Mouse (Mus musculus) CD4-positive naive resting alpha-beta T cell, adult 57 days (primary cell): Measurements from ENCODE around the gene Gm4553. TPM values are rescaled to one million over a fixed set of nuclear protein-coding genes. Genes with fewer than 3 reads are reported as not detected.

Experiments
- total RNA-seq: library from RNA; stranded (reverse); gene quantifications from one replicate; pipeline ENCODE4 v1.2.4, GENCODE M21; 2023

Gm4553 gene
- total RNA-seq = not detected

GRCm38 (mm10) chr7:142165639-142166038 lies at the start of gene Gm4553:
Gene Gm4553, minus strand, starts transcription at chr7:142165739.

DNA sequence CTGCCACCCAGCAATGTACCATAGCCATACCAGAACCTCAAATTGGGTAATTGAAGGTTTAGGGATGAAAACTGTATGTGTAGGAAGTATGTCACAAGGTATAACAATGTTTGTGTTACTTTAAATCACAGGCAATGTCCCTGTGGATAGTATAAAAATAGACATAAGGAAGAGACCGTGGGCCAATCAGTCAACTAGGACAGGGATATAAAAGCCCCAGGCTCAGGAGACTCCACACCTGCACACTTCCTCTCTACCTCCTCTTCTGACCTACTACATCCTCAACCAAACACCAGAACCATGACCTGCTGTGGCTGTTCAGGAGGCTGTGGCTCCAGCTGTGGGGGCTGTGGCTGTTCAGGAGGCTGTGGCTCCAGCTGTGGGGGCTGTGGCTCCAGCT lies 46.0 kb upstream of the Gm4553 start, which contains the start of gene Gm7579:
TSS of gene Gm7579 (plus strand) at position 301 of the 400 bp plus-strand sequence.

DNA sequence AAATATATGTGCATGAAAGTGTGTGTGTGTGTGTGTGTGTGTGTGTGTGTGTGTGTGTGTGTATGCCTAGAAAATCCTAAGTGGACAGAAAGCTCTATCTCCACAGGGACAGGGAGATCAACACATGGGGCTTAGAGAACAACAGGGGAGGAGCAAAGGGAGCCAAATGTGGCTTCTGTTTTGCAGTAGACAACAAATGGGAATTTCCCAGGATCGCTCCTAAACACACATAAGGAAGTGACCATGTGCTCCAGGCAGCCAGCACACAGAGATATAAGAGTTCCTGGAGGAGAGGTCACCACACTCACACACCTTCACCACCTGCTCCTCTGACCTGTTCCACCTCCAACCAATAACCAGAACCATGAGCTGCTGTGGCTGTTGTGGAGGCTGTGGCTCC lies 35.5 kb upstream of the Gm4553 start, which contains the start of gene Krtap5-3:
TSS of gene Krtap5-3 (plus strand) at position 301 of the 400 bp plus-strand sequence.

GRCm38 (mm10) chr7:142190289-142190688 lies 24.8 kb upstream of the Gm4553 start, which contains the start of gene Gm10153:
Gene Gm10153, minus strand, starts transcription at chr7:142190389.

GRCm38 (mm10) chr7:142175905-142176304 lies 10.4 kb upstream of the Gm4553 start, which contains the start of gene Krtap5-2:
Gene Krtap5-2, minus strand, starts transcription at chr7:142176005.

GRCm38 (mm10) chr7:142157013-142157412 lies 8.5 kb downstream of the Gm4553 start, which contains the start of gene Gm29735:
Gene Gm29735, minus strand, starts transcription at chr7:142157113.

DNA sequence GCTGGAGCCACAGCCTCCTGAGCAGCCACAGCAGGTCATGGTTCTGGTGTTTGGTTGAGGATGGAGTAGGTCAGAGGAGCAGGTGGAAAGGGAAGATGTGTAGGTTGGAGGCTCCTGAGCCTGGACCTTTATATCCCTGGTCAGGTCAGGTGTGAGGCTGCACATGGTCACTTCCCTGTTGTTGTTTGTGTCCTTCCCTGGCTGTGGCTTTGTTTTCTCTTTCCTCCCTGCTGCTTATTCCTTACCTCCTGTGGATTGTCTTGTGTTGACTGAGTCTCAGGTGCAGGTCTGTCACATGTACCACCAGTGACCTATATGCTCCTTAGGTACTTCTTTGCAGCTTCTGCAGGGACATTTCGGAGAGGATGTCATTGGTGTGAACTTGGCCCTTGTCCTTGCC lies 21.0 kb downstream of the Gm4553 start, which contains the start of gene Gm45337:
TSS of gene Gm45337 (minus strand) at position 101 of the 400 bp plus-strand sequence.

GRCm38 (mm10) chr7:142135934-142136333 lies 29.6 kb downstream of the Gm4553 start, which contains the start of gene Gm39115:
Gene Gm39115, minus strand, starts transcription at chr7:142136034.

DNA sequence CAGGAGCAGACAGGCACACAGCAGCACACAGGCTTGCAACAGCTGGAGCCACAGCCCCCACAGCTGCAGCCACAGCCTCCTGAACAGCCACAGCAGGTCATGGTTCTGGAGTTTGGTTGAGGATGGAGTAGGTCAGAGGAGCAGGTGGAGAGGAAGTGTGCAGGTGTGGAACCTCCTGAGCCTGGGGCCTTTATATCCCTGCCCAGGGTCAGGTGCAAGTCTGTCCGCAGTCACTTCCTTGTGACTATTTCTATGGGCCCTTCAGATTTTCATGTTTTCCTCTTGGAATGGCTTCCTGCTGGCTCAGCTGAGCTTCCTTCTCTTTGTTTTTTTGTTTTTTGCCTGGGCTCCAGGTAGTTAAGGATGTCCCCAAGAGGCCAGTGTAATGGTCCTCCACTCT lies 44.9 kb downstream of the Gm4553 start, which contains the start of gene Gm45618:
TSS of gene Gm45618 (minus strand) at position 101 of the 400 bp plus-strand sequence.

Other genes with a start within 250 kb of the Gm4553 start
- gene Tollip, start 247.2 kb downstream of the Gm4553 start, total RNA-seq = 56.6 TPM
- not detected for gene Brsk2, start 216.0 kb downstream of the Gm4553 start, total RNA-seq
- gene Mob2, start 104.7 kb downstream of the Gm4553 start, total RNA-seq = 59.4 TPM
- gene Dusp8, start 69.9 kb downstream of the Gm4553 start, total RNA-seq = 5.1 TPM
- not detected for gene Gm45618, start 45.0 kb downstream of the Gm4553 start, total RNA-seq
- gene Gm39115, start 29.7 kb downstream of the Gm4553 start, total RNA-seq = not detected
- gene Gm45337, start 21.1 kb downstream of the Gm4553 start, total RNA-seq = not detected
- gene Gm29735, start 8.6 kb downstream of the Gm4553 start, total RNA-seq = not detected
- gene Krtap5-2, start 10.3 kb upstream of the Gm4553 start, total RNA-seq = not detected
- gene Gm10153, start 24.6 kb upstream of the Gm4553 start, total RNA-seq = not detected
- gene Krtap5-3, start 35.6 kb upstream of the Gm4553 start, total RNA-seq = not detected
- not detected for gene Gm7579, start 46.1 kb upstream of the Gm4553 start, total RNA-seq
- gene Krtap5-5, start 64.2 kb upstream of the Gm4553 start, total RNA-seq = not detected
- not detected for gene Gm40460, start 75.3 kb upstream of the Gm4553 start, total RNA-seq
- not detected for gene Gm2431, start 92.6 kb upstream of the Gm4553 start, total RNA-seq
- not detected for gene Gm4559, start 108.6 kb upstream of the Gm4553 start, total RNA-seq
- not detected for gene Krtap5-1, start 131.4 kb upstream of the Gm4553 start, total RNA-seq
- gene Krtap5-4, start 137.8 kb upstream of the Gm4553 start, total RNA-seq = not detected
- 6.4 TPM for gene Ifitm10, start 208.0 kb upstream of the Gm4553 start, total RNA-seq
- 0.83 TPM for gene Gm49369, start 216.9 kb upstream of the Gm4553 start, total RNA-seq
- 233 TPM for gene Ctsd, start 222.3 kb upstream of the Gm4553 start, total RNA-seq